Mouse (Mus musculus) heart, adult 18-20 months (tissue): ENCODE data around the gene Sh3d21. TPM values are rescaled to one million over a fixed set of nuclear protein-coding genes. Genes with fewer than 3 reads are reported as not detected.
A peak's percentile ranks its signal among the peaks of the same experiment; 100 is the strongest.

Experiments
- DNase-seq, 2 experiments: peaks; one replicate each; pipeline ENCODE4 v3.0.0; 2021 to 2022; ENCODE audit warnings: mixed read lengths in 1 of 2
- total RNA-seq, 2 experiments: library from RNA; stranded (reverse); gene quantifications; 2 replicates each; pipeline ENCODE4 v1.2.3; 2021

The Sh3d21 gene
- total RNA-seq, 2 experiments from 2014 or later = 1.3 to 2.4 TPM

DNA sequence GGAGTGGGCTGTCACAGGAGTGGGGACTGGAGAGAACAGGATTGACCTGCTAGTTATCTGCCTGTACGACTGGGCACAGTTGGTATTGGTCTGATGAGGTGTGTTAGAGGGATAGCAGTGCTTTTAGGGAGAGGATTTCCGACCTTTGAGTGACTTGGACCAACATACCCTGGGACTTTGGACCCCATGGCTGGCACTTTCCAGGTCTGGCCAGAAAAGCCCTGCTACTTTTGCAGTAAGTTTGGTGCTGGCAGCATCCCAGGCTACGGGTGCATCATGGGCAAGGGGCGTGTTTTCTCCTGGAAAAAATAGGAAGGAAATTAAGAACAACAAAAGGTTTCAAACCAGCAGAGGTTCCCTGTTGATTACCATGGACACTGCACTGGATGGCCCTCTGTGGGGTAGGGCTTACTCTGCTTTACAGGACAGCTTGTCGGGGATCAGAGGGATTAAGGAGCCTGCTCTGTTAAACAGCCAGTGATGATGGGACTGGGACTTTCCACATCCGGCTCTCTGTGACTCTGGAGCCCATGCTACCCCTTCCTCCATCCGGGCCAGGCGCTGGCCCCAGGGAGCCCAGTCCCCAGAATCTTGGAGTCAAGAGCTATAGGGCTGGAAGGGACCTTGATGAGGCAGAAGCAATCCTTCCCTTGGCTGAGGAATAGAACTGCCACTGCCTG lies 55.1 kb downstream of the Sh3d21 start:
- peak; percentile 33 to 50 for DNase-seq

GRCm38 (mm10) chr4:126105131-126105783 lies 58.0 kb downstream of the Sh3d21 start:
- DNase-seq = no peak

GRCm38 (mm10) chr4:126104261-126105075 lies 58.8 kb downstream of the Sh3d21 start:
- DNase-seq = peak; percentile 38 to 52

DNA sequence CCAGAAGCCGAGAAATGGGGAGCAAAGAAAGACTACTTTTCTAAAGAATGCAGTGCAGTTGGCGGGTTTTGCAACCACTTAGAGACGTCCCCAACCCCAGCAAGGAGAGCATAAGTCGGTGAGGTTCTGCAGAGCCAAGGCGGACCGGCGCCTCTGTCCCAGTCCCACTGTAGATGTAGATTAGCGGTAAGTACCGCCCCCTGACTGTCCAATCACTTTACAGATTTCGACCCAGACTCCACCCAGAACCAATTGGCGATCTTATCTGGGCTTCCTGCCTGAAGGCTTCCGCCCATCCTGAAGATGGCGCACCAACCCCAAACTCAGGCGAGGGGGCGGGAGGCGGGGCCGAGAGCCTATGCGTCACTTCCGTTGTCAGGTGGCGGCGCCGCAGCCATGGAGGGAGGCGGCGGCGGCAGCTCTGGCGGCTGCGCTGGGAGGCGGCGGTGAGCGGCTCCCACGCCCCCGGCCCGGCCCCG lies 59.7 kb downstream of the Sh3d21 start, which contains the start of gene Stk40:
Gene Stk40, plus strand, starts transcription at position 368 of the 479 bp plus-strand sequence.
- peak; percentile 96 to 98 for DNase-seq

- DNase-seq = peak; percentile 92 to 96
Measured at GRCm38 (mm10) chr4:126103057-126103581, 60.2 kb downstream of the Sh3d21 start.

- peak; percentile 49 to 54 for DNase-seq
Measured at GRCm38 (mm10) chr4:126102061-126102841, 61.0 kb downstream of the Sh3d21 start.

- no peak for DNase-seq
Measured at GRCm38 (mm10) chr4:126100764-126101163, 62.5 kb downstream of the Sh3d21 start.

Other genes starting within 250 kb of the Sh3d21 start
- under 1 TPM; 0.62 TPM for gene Csf3r, start 138.9 kb downstream of the Sh3d21 start, total RNA-seq
- 10 to 100 TPM; 78.7 to 80.8 TPM for gene Mrps15, start 116.6 kb downstream of the Sh3d21 start, total RNA-seq
- 1 to 10 TPM; 2.3 to 2.4 TPM for gene Oscp1, start 104.9 kb downstream of the Sh3d21 start, total RNA-seq
- 10 to 100 TPM; 13.3 to 15.3 TPM for gene Lsm10, start 66.9 kb downstream of the Sh3d21 start, total RNA-seq
- 10 to 100 TPM; 41.4 to 52.6 TPM for gene Stk40, start 59.5 kb downstream of the Sh3d21 start, total RNA-seq
- gene Eva1b, start 15.7 kb downstream of the Sh3d21 start, total RNA-seq = 1 to 10 TPM; 8.8 to 9.5 TPM
- 100 to 1,000 TPM in 1 of 2 experiments, 10 to 100 TPM in 1; 86.5 to 116 TPM for gene Thrap3, start 39.3 kb upstream of the Sh3d21 start, total RNA-seq
- 100 to 1,000 TPM; 240 to 249 TPM for gene Map7d1, start 92.9 kb upstream of the Sh3d21 start, total RNA-seq
- 10 to 100 TPM; 46.2 to 56.9 TPM for gene Trappc3, start 98.8 kb upstream of the Sh3d21 start, total RNA-seq
- under 1 TPM; 0.52 to 0.95 TPM for gene Col8a2, start 123.3 kb upstream of the Sh3d21 start, total RNA-seq
- gene Adprhl2, start 158.2 kb upstream of the Sh3d21 start, total RNA-seq = 10 to 100 TPM; 10.4 to 12.4 TPM
- gene Tekt2, start 162.2 kb upstream of the Sh3d21 start, total RNA-seq = under 1 TPM; 0.32 to 0.44 TPM